In the genomic region with DNA sequence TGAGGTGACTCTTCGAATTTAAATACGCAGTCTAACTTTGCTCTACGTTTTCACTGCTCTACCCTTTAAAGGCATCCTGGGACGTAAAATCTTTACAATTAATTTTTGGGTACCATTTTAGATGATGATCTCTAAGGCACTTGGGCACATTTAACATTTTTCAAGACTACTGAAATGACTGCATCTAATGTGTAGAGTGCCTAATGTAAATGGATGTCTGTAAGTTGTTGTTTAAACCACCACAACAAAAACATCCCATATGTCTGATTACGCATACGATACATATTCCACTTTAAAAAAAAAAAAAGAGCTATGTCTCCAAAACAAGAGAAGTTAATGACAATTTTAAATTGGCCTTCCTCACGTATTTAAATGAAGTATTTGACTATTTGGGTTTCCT, we compare ENCODE assay signal across 8 mouse cellular contexts.
DNase-seq lines count a peak whose midpoint lies in the region; ATAC-seq and TF ChIP-seq lines count a peak whose summit lies in the region.

No protein-coding gene starts in this region.

- no peaks in the 10 kb centered on the region for H3K27me3 ChIP-seq in heart, embryonic 14.5 days (ENCODE audit: control insufficient read depth, insufficient read depth, low read length)
- no peaks in the 10 kb centered on the region for H3K27me3 ChIP-seq in hindbrain, embryonic 13.5 days
- no peaks in the 10 kb centered on the region for H3K27me3 ChIP-seq in midbrain, embryonic 12.5 days

- peak overlapping the region; percentile 81 for H3K4me2 ChIP-seq in heart, embryonic 14.5 days (ENCODE audit: low read length)
- H3K4me2 ChIP-seq in hindbrain, embryonic 13.5 days: peak overlapping the region; percentile 63
- peak overlapping the region; percentile 65 for H3K4me2 ChIP-seq in midbrain, embryonic 12.5 days (replicated peaks)

- ATAC-seq in heart, embryonic 14.5 days (ENCODE audit: insufficient number of reproducible peaks, insufficient read depth, low FRiP score, low read depth): no peak
- no peak for ATAC-seq in hindbrain, embryonic 13.5 days (ENCODE audit: low FRiP score)
- no peak for ATAC-seq in midbrain, embryonic 12.5 days (ENCODE audit: low FRiP score, low read depth)

- no peak for TF ChIP-seq CTCF in cortical plate, adult 2 months (IDR thresholded peaks at IDR 0.05; ENCODE audit: extremely low read depth, insufficient read depth, low read length)

- H3K4me3 ChIP-seq in heart, embryonic 14.5 days (ENCODE audit: control insufficient read depth in 1 of 2, insufficient read depth in 1 of 2, low read depth in 1 of 2, low read length in 2 of 2): peak overlapping the region; percentile 42 to 71
- peak overlapping the region; percentile 64 for H3K4me3 ChIP-seq in cortical plate, adult 2 months (ENCODE audit: insufficient read depth, low read length)
- peak overlapping the region; percentile 48 for H3K4me3 ChIP-seq in hindbrain, embryonic 13.5 days
- peak overlapping the region; percentile 49 for H3K4me3 ChIP-seq in midbrain, embryonic 12.5 days

- 71% methylated on average over 7 of the region's 7 CpGs for WGBS in heart, embryonic 14.5 days
- WGBS in hindbrain, embryonic 13.5 days: 20% methylated on average over 7 of the region's 7 CpGs
- WGBS in midbrain, embryonic 12.5 days: 44% methylated on average over 7 of the region's 7 CpGs

- no peaks in the 10 kb centered on the region for H3K36me3 ChIP-seq in heart, embryonic 14.5 days (ENCODE audit: control insufficient read depth, insufficient read depth, low read length)
- no peaks in the 10 kb centered on the region for H3K36me3 ChIP-seq in hindbrain, embryonic 13.5 days
- no peaks in the 10 kb centered on the region for H3K36me3 ChIP-seq in midbrain, embryonic 12.5 days

- no peaks in the 10 kb centered on the region for H3K4me1 ChIP-seq in heart, embryonic 14.5 days (ENCODE audit: control insufficient read depth in 2 of 2, insufficient read depth in 2 of 2, low read length in 2 of 2)
- H3K4me1 ChIP-seq in cortical plate, adult 2 months (ENCODE audit: control insufficient read depth, insufficient read depth, low read length): peaks cover 7% of the 10 kb centered on the region; the same call in 1 of the 2 replicates
- peaks cover 19% of the 10 kb centered on the region for H3K4me1 ChIP-seq in hindbrain, embryonic 13.5 days (replicated peaks)
- H3K4me1 ChIP-seq in midbrain, embryonic 12.5 days: peaks cover 9% of the 10 kb centered on the region; the same call in 1 of the 2 replicates

- TF ChIP-seq POLR2A in cortical plate, adult 2 months (IDR thresholded peaks at IDR 0.05; ENCODE audit: extremely low read depth, insufficient read depth, low read length): no peak

- H3K9ac ChIP-seq in heart, embryonic 14.5 days (ENCODE audit: low read length): peak overlapping the region; percentile 75
- H3K9ac ChIP-seq in hindbrain, embryonic 13.5 days: peak overlapping the region; percentile 79
- peak overlapping the region; percentile 69 for H3K9ac ChIP-seq in midbrain, embryonic 12.5 days (replicated peaks)

- no peaks in the 10 kb centered on the region for H3K9me3 ChIP-seq in heart, embryonic 14.5 days (ENCODE audit: control insufficient read depth, low read length)
- no peaks in the 10 kb centered on the region for H3K9me3 ChIP-seq in hindbrain, embryonic 13.5 days
- no peaks in the 10 kb centered on the region for H3K9me3 ChIP-seq in midbrain, embryonic 12.5 days

- DNase-seq in heart, adult 8-10 months (ENCODE audit: low spot score): no peak
- DNase-seq in adrenal gland, adult 18-20 months (ENCODE audit: low spot score in 2 of 2): no peak
- no peak for DNase-seq in spleen, postnatal 4 days (ENCODE audit: low spot score in 2 of 2)
- DNase-seq in layer of hippocampus, adult 11-12 months (ENCODE audit: low spot score): no peak

- H3K27ac ChIP-seq in heart, embryonic 14.5 days (replicated peaks in 1 of 2; ENCODE audit: control insufficient read depth in 1 of 2, insufficient read depth in 1 of 2, low read depth in 2 of 2, low read length in 2 of 2): no peak overlapping the region
- peak overlapping the region; percentile 85; the same call in 1 of the 2 replicates for H3K27ac ChIP-seq in cortical plate, adult 2 months (ENCODE audit: insufficient read depth, low read length)
- H3K27ac ChIP-seq in hindbrain, embryonic 13.5 days: peak overlapping the region; percentile 95
- H3K27ac ChIP-seq in midbrain, embryonic 12.5 days (replicated peaks): peak overlapping the region; percentile 89

Comparison
In these comparisons a context has a peak if more than half of its experiments do, and no peak if none do; other contexts are left out.
1. H3K27ac ChIP-seq: peak in cortical plate, adult 2 months (single experiment), hindbrain, embryonic 13.5 days (single experiment) and midbrain, embryonic 12.5 days (single experiment); none in heart, embryonic 14.5 days (0 of 2).
2. Peak in every context shown above with its lines, with median percentiles within 50 percentile points of each other: H3K4me2 ChIP-seq, H3K4me3 ChIP-seq and H3K9ac ChIP-seq.